Mouse (Mus musculus): ENCODE measurements at regions not wholly inside any gene's neighbourhood (a gene's known extent, or its start where the extent isn't known, plus 50 kb on each side); places are given as distances from the start of the nearest gene placed in this dataset.

DNA sequence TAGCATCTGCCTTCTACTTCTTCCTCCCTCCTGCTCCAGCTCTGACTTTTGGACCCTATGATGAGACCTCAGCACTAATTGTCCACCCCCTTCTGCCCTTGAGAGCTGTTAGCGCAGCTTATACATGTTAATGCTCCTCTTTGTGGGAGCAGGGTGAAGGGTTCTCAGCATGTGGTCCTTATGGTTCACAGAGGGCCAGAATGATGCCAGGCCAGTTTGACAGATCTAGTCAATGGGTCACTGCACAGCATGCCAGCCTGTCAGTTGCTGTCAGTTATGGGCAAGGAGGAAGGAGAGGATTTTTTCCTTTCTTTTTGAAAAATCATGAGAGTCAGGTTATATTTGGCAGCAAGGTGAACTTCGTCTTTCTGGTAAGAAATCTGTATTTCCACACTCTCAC, 68.4 kb downstream of the 4931417E11Rik start:
- no peaks in the 10 kb centered on the region for H3K27me3 ChIP-seq (ENCODE audit: insufficient read depth, poor library complexity, severe bottlenecking)
- H3K9me3 ChIP-seq, result no peaks in the 10 kb centered on the region; the same call in 1 of the 2 replicates
- no peaks in the 10 kb centered on the region for H3K4me1 ChIP-seq
- H3K27ac ChIP-seq, result no peak overlapping the region
- DNase-seq (ENCODE audit: low spot score), result no peak
- WGBS, result 76% methylated on average over 2 of the region's 2 CpGs
- H3K4me3 ChIP-seq, result no peak overlapping the region
- H3K36me3 ChIP-seq, result no peaks in the 10 kb centered on the region

DNA sequence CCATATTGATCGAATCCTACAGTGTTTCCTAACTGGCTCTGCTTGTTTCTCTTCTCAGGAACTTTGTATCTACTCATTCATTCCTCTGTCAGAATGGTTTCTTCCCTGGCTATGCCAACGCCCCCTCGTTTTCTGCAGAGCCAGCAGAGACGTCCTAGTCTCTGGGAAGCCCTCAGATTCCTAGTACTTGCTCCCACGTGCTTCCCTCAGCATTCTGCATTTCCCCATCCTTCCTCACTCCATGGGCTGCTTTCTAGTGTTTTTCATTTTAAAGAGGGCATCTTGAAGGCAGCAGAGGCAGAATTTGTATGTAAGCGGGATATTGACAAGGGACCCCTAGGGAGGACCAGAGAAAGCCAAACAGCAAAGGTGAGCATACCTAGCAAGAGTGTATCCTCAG, 80.2 kb downstream of the 4931417E11Rik start:
- no peaks in the 10 kb centered on the region for H3K27me3 ChIP-seq (ENCODE audit: insufficient read depth, poor library complexity, severe bottlenecking)
- H3K4me1 ChIP-seq, result no peaks in the 10 kb centered on the region
- DNase-seq (ENCODE audit: low spot score), result no peak
- H3K27ac ChIP-seq, result no peak overlapping the region
- no peaks in the 10 kb centered on the region for H3K9me3 ChIP-seq
- H3K4me3 ChIP-seq, result no peak overlapping the region
- 58% methylated on average over 6 of the region's 6 CpGs for WGBS
- H3K36me3 ChIP-seq, result no peaks in the 10 kb centered on the region

DNA sequence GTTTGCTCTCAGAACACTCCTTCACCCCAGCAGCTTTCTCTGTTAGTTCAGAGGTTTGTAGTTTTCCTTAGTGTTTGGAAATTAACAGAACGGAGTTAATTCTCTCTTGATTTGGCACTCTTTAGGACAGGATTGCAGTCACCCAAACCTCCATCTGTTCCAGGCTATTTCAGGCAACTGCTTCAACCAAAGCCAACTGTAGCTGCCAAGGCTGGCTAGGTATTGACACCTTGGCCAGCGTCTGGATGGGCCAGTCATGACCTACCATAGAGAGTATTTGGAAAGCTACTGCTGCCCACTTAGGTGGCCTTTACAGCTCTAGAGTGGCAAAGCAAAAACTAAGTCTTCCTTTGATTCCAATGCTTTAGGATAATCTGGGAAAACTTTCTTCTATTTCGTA, 83.2 kb downstream of the 4931417E11Rik start:
- H3K4me1 ChIP-seq, result no peaks in the 10 kb centered on the region
- DNase-seq (ENCODE audit: low spot score), result peak; percentile 17

DNA sequence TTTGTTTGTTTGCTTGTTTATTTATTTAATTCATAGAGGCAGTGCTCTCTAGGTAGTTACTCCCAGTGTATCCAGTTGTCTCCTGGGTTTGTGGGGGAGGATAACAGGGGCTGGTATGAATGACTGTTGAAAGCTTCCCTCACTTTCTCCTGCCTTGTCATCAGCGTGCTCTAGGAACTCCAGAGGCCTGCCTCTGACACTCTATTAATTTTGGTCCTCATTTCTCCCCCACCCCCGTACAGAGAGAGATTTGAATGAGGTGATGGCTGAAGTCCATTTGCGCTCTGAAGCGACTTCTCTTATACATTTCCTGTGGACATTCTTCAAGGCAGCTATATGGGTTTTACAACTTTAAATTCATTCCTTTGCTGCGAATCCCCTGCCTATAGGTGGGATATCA, 89.6 kb downstream of the 4931417E11Rik start:
- no peaks in the 10 kb centered on the region for H3K9me3 ChIP-seq
- H3K36me3 ChIP-seq, result no peaks in the 10 kb centered on the region
- no peak overlapping the region for H3K4me3 ChIP-seq
- H3K27me3 ChIP-seq (ENCODE audit: insufficient read depth, poor library complexity, severe bottlenecking), result no peaks in the 10 kb centered on the region
- WGBS, result 79% methylated on average over 5 of the region's 5 CpGs
- DNase-seq (ENCODE audit: low spot score), result no peak
- H3K4me1 ChIP-seq, result no peaks in the 10 kb centered on the region
- no peak overlapping the region for H3K27ac ChIP-seq

More for the DNA sequence above, 83.2 kb downstream of the 4931417E11Rik start:
- no peak overlapping the region for H3K4me3 ChIP-seq
- H3K36me3 ChIP-seq, result no peaks in the 10 kb centered on the region
- no peaks in the 10 kb centered on the region for H3K27me3 ChIP-seq (ENCODE audit: insufficient read depth, poor library complexity, severe bottlenecking)
- 75% methylated on average over 3 of the region's 3 CpGs for WGBS
- no peak overlapping the region for H3K27ac ChIP-seq
- H3K9me3 ChIP-seq, result no peaks in the 10 kb centered on the region

DNA sequence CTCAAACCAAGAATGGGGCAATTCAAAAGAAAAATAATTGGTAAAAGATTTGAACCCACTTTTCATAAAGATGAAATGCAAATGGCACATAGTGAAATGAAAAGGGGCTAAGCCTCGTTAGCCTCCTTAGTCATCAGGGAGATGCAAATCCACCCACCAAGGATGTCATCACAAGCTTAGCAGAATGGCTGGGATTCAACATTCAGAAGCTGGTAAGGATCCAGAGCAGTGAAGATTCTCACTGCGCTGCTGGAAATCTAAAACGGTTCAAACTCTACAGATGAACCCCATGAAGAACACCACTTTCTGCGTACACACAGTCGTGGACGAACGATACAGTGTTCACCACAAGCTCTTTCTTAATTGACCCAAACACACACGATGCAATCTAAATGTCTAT, 91.6 kb downstream of the 4931417E11Rik start:
- H3K4me1 ChIP-seq, result no peaks in the 10 kb centered on the region
- 87% methylated on average over 8 of the region's 8 CpGs for WGBS
- H3K4me3 ChIP-seq, result no peak overlapping the region
- H3K27me3 ChIP-seq (ENCODE audit: insufficient read depth, poor library complexity, severe bottlenecking), result no peaks in the 10 kb centered on the region
- no peak for DNase-seq (ENCODE audit: low spot score)
- H3K36me3 ChIP-seq, result no peaks in the 10 kb centered on the region
- H3K9me3 ChIP-seq, result no peaks in the 10 kb centered on the region
- H3K27ac ChIP-seq, result no peak overlapping the region

DNA sequence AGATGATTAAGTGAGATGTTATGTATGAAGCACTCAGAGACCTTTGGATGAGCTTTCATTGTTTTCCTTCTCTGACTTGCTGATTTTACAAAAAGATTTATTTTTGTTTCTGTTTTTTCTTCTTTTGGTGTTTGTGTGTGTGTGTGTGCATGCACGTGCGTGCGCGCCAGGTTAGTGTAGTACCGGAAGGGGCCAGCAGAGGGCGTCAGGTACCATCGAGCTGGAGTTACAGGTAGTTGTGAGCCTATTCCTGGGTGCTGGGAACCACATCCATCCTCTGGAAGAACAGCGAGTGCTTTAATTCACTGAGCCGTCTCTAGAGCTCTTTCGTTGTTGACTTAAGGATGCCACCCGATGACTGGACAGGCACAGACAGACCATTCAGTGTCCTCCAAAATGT, 93.2 kb downstream of the 4931417E11Rik start:
- no peaks in the 10 kb centered on the region for H3K27me3 ChIP-seq (ENCODE audit: insufficient read depth, poor library complexity, severe bottlenecking)
- WGBS, result 89% methylated on average over 11 of the region's 11 CpGs
- H3K4me3 ChIP-seq, result no peak overlapping the region
- no peaks in the 10 kb centered on the region for H3K9me3 ChIP-seq
- no peak overlapping the region for H3K27ac ChIP-seq
- H3K4me1 ChIP-seq, result no peaks in the 10 kb centered on the region
- no peaks in the 10 kb centered on the region for H3K36me3 ChIP-seq
- peak; percentile 61 for DNase-seq (ENCODE audit: low spot score)

DNA sequence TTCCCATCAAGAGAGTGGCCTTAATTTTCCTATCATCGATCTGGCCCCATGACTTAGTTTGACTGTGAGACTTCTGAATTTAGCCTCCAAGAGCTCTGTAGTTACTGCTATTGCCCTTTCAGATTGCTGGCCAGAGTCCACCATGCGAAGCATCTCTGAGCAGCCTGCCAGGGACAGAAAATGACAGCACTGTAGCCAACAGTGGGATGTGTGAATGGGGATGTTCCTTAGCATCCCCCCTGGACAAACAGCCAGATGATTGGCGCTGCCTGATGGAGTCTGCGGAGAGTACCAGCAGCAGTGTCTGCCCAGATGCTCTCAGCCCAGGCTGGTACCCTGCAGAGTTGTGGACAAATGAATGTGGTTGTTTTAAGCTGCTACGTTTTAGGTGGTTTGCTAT, 96.6 kb downstream of the 4931417E11Rik start:
- no peak overlapping the region for H3K27ac ChIP-seq
- 76% methylated on average over 5 of the region's 5 CpGs for WGBS

DNA sequence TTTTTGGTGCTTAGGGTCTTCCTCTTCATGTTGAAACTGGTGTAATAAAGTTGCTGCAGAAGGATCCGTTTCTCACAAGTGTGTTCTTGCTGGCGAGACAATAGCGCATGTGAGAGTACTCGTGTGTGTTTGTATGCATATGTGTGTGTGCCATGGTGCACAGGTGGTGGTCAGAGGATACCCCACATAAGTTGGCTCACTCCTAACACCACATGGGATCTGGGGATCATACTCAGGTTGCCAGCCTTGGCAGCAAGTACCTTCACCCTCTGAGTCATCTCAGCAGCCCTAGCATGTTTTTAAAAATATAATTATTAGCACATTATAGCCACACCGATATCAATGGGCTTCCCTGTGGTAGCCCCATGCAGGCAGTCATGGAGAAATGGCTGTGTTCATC, 97.6 kb downstream of the 4931417E11Rik start:
- Histone ChIP-seq H3K4me1 (no peaks in the 10 kb centered on the region), H3K27me3 (ENCODE audit: insufficient read depth, poor library complexity, severe bottlenecking) (peaks cover 12% of the 10 kb centered on the region), H3K4me3 (no peak overlapping the region), H3K36me3 (no peaks in the 10 kb centered on the region), H3K27ac (no peak overlapping the region), H3K9me3 (no peaks in the 10 kb centered on the region)
- WGBS, result 88% methylated on average over 5 of the region's 5 CpGs
- DNase-seq (ENCODE audit: low spot score), result peak; percentile 5

More for the DNA sequence above, 96.6 kb downstream of the 4931417E11Rik start:
- no peaks in the 10 kb centered on the region for H3K4me1 ChIP-seq
- no peaks in the 10 kb centered on the region for H3K9me3 ChIP-seq
- H3K4me3 ChIP-seq, result no peak overlapping the region
- peaks cover 12% of the 10 kb centered on the region for H3K27me3 ChIP-seq (ENCODE audit: insufficient read depth, poor library complexity, severe bottlenecking)
- peak; percentile 63 for DNase-seq (ENCODE audit: low spot score)
- no peaks in the 10 kb centered on the region for H3K36me3 ChIP-seq

DNA sequence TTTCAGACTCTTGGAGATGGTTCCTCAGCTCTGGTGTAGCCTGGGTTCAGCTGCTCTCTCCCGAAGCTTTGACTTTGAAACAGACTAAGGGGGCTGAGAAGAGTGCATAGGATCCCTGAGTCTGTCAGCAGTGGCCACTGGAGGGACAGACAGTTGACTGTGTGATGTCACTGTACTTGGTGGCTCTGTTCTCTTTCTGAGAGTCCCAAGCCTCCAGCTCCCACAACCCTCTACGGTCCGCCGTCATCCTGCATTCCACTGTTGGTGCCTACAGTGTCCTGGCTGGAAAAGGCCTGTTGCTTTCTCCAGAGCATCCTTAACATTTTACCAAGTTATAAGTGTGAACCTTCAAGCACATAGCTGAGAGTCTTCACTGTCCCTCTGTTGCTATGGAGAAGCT, 98.6 kb downstream of the 4931417E11Rik start:
- 84% methylated on average over 4 of the region's 4 CpGs for WGBS

DNA sequence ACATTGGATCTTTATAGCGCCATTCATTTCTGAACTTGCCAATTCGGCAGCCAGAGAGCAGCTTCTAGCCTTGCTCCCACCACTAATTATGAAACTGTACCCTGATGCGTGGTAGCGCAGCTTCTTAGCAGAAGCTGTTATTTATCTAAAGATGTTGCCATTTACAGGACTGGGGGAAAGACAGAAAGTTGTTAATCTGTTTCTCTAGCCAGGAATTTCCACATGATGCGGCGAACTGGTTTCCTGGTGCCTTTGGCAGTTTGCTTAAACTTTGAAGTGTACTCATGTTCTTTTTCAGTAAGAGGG, 100.7 kb downstream of the 4931417E11Rik start:
- H3K27ac ChIP-seq, result no peak overlapping the region
- H3K4me1 ChIP-seq, result no peaks in the 10 kb centered on the region
- no peaks in the 10 kb centered on the region for H3K36me3 ChIP-seq
- DNase-seq (ENCODE audit: low spot score), result peak; percentile 25
- peaks cover 12% of the 10 kb centered on the region for H3K27me3 ChIP-seq (ENCODE audit: insufficient read depth, poor library complexity, severe bottlenecking)
- WGBS, result 20% methylated on average over 6 of the region's 6 CpGs
- H3K9me3 ChIP-seq, result no peaks in the 10 kb centered on the region
- H3K4me3 ChIP-seq, result peak overlapping the region; percentile 39

More for the DNA sequence above, 98.6 kb downstream of the 4931417E11Rik start:
- Histone ChIP-seq H3K4me1 (no peaks in the 10 kb centered on the region), H3K4me3 (no peak overlapping the region), H3K27ac (no peak overlapping the region), H3K36me3 (no peaks in the 10 kb centered on the region), H3K27me3 (ENCODE audit: insufficient read depth, poor library complexity, severe bottlenecking) (peaks cover 12% of the 10 kb centered on the region), H3K9me3 (no peaks in the 10 kb centered on the region)
- DNase-seq (ENCODE audit: low spot score), result peak; percentile 58

DNA sequence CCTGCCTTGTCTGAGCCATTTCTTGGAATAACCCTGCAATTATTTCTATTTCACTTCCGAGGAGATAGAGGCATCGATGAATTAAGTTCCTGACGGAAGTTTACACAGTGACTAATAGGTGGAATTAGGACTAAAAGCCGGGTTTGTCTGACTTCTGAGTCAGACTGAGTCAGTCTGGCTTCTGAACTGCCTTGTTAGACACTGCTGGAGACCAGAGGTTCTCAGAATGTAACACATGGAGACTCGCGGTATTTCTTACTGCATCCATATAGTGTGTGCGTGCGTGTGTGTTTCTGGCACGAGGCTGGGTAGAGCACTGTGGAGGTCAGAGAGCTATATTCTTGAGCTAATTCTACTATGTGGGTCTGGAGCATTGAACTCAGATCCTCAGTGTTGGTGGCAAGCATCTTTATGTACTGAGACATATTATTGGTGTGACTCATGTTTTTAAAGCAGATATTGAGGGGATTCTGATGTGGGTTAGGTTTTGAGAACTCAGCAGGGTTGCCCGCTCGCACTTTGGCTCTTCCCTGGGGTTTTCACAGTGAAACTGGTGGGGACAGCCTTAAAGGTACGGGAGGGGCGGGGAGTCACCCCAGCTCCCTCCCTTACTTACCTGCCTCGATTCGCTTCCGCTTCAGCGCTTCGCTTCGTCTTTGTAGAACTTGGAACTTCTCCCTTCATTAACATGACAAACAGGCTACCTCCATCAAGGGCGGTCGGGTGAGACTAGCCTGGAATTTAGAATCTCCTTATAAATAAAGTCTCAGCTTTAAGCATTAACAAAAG, 101.2 kb downstream of the 4931417E11Rik start:
- peak overlapping the region; percentile 39 for H3K4me3 ChIP-seq
- no peaks in the 10 kb centered on the region for H3K9me3 ChIP-seq
- peaks cover 12% of the 10 kb centered on the region for H3K27me3 ChIP-seq (ENCODE audit: insufficient read depth, poor library complexity, severe bottlenecking)
- H3K36me3 ChIP-seq, result no peaks in the 10 kb centered on the region
- H3K27ac ChIP-seq, result no peak overlapping the region
- peak; percentile 68 for DNase-seq (ENCODE audit: low spot score)
- 9% methylated on average over 21 of the region's 21 CpGs for WGBS
- H3K4me1 ChIP-seq, result no peaks in the 10 kb centered on the region

DNA sequence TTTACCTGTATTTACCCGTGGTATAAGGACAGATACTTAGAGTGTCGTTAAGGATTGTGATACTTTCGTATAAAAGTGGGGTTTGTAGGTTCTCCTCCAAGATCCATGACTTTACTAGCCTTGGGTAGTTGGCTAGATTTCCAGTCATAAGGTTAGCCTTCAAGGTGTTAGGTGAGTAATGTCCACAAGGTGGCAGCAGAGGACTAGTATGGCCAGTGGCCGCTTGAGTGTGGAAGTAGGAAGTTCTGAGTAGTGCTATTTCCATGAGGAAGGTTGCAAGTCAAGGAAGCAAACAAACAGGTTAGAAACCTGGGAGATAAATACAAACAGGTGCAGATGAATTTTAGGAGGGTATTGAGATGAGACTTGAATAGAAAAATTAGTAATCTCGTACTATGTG, 101.9 kb downstream of the 4931417E11Rik start:
- Histone ChIP-seq H3K4me1 (no peaks in the 10 kb centered on the region), H3K36me3 (no peaks in the 10 kb centered on the region), H3K9me3 (no peaks in the 10 kb centered on the region), H3K27me3 (ENCODE audit: insufficient read depth, poor library complexity, severe bottlenecking) (peaks cover 12% of the 10 kb centered on the region), H3K4me3 (peak overlapping the region; percentile 39), H3K27ac (no peak overlapping the region)
- 5% methylated on average over 5 of the region's 5 CpGs for WGBS
- peak; percentile 79 for DNase-seq (ENCODE audit: low spot score)

DNA sequence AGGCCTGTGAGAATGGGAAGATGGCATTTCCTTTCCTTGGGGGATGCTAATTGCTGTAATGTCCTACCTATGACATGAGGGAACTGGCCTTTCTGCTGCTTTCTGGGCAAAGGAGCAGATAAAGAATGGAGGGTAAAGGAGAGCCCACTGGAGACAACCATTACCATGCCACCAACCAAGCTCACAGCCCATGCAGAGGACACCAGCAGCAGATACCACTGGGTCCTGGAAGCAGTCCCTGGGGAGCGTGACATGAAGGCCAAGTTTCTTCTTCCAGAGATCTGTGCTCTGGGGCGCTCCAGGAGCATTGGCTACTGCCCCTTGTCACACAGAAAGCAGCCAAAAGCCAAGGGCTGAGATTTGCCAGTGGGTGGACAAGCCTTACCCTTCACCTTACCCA, 102.8 kb downstream of the 4931417E11Rik start:
- no peak overlapping the region for H3K27ac ChIP-seq
- H3K4me1 ChIP-seq, result no peaks in the 10 kb centered on the region
- H3K27me3 ChIP-seq (ENCODE audit: insufficient read depth, poor library complexity, severe bottlenecking), result peaks cover 12% of the 10 kb centered on the region
- whole genome bisulfite sequencing, result 87% methylated on average over 2 of the region's 2 CpGs
- H3K36me3 ChIP-seq, result no peaks in the 10 kb centered on the region
- no peak overlapping the region for H3K4me3 ChIP-seq
- DNase-seq (ENCODE audit: low spot score), result peak; percentile 72
- H3K9me3 ChIP-seq, result no peaks in the 10 kb centered on the region

DNA sequence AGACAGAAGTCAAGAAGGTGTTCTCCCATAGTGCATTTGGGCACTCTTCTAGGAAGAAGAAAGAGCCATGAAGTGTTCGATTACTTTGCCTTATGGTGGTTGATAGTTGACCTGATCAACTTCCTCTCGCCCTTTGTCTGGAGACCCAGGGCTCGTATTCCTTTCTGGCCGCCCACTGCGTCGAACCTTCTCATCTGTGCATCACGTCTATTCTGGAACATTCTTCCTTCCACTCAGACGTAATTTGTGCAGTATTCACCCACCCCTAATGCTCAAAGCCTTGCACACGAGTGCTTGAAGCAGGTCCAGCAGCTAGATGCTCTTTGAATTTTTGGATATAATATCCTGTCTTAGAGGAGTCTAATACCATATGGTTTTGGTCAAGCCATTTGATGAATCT, 104.2 kb downstream of the 4931417E11Rik start:
- no peak overlapping the region for H3K27ac ChIP-seq
- no peaks in the 10 kb centered on the region for H3K36me3 ChIP-seq
- peak; percentile 70 for DNase-seq (ENCODE audit: low spot score)
- peaks cover 12% of the 10 kb centered on the region for H3K27me3 ChIP-seq (ENCODE audit: insufficient read depth, poor library complexity, severe bottlenecking)
- H3K9me3 ChIP-seq, result no peaks in the 10 kb centered on the region
- H3K4me1 ChIP-seq, result no peaks in the 10 kb centered on the region
- WGBS, result 86% methylated on average over 9 of the region's 9 CpGs
- H3K4me3 ChIP-seq, result no peak overlapping the region
